Mouse (Mus musculus) cerebellum, adult 8-10 months (tissue): Measurements from ENCODE around the gene B230104I21Rik.

Experiments used
- DNase-seq: peaks from one replicate; pipeline ENCODE4 v3.0.0; 2022

B230104I21Rik gene

DNA sequence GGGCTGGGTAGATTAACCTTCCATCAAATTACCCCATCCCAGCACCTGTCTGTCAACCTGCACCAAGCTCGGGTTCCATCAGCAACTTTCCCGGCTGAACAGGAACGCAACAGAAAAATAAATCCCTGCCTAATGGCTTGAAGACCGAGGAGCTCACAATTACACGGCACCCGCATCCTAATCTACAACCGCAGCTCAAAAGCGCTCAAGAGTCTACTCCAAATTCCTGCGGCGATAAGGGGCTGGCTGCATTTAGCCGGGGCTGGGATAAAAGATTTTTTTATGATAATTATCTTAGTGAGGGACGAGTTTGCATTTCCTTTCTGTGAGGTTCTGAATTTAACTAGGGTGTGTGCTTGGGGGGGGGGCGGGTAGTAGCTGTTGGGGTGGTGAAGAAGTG is 16.3 kb downstream of the B230104I21Rik start:
- no peak for DNase-seq

DNA sequence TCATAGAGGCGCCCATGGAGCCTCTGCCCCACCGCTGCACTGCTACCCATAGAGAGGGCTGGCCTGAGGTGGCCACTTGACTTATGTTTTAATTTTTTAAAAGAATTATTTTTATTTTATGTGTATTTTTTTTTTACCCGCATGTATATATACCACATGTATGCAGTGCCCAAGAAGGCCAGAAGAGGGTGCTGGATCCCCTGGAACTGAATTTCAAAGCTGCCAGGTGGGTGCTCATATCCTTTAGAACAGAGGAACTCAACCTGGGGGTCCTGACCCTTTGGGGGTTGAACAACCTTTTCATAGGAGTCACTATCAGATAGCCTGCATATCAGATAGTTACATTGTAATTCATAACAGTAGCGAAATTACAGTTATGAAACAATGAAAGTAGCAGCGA is 19.5 kb downstream of the B230104I21Rik start:
- no peak for DNase-seq

DNA sequence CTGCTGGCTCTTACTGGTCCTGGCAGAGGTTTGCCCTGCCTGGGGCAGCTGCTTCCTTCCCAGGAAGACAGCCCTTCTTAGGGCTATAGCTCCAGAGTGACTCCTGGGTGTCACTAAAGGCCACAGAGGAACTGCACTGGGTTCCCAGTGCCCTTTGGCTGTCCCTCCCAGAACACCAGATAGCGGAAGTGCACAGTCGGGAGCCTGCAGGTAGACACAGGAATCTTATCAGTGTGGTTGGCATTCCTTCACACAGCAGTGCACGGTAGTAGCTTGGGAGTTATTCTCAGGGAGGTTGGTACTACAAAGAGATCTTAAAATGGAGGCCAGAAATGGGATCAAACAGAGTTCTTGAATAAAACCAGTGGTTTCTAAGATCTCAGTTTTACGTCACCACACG is 22.4 kb downstream of the B230104I21Rik start:
- no peak for DNase-seq

DNA sequence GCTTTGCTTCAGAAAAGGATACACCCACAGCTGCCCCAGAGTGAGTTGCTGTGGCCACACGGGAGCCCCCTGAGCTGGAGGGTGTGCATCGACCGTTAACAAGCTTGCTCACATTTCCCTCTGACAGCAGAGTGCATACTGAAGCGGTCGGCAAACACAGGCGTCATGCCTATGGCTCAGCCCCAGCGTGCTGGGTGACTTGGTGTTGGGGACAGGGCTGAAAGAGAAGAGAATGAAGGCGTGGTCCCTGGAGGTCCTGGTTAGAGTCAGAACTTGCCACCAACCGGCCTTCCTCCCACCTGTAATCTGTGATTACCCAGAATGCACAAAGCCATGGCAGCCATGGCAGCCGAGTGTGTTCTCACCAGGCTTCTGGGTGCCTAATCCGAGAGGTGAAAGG is 22.9 kb downstream of the B230104I21Rik start:
- no peak for DNase-seq

DNA sequence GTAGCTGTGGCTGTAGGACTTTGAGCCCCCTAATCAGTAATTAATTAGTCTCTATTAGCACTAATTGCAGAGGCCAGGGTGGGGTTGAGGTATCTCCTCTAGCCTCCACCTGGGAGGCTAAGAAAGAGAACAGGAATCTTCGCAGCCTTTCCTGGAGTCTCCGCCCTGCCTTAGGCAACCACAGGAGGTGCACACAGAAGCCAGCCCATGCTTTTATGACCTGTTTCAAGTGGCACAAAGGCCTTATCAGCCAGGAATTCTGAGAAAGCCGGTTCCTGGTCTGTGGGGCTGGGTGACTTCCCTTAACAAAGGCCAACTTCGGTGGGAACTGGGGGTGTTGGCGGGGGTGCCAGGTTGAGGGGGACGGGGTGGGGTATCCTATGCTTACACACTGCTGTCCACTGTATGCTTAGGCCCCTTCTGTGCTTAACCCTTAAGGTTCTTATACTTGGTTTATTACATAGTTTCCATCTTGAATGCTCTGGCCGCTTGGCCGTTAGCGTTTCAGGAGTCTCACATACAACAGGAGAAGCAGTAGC is 23.9 kb downstream of the B230104I21Rik start:
- no peak for DNase-seq

DNA sequence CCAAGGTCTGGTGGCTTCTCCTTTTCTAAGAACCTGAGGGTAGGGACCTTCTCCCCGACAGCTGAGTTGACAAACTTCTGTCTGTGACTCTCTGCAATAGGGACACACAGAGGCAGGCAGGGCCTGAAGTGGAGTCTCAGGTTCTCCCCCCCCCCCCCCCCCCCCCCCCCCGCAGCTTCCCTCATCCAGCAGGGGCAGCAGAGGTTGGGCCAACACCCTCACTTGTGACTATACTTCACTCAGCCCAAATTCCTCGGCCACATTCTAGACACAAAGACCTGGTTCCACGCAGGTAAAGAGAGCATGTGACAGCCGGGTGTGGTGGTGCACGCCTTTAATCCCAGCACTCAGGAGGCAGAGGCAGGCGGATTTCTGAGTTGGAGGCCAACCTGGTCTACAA is 24.5 kb downstream of the B230104I21Rik start:
- no peak for DNase-seq

DNA sequence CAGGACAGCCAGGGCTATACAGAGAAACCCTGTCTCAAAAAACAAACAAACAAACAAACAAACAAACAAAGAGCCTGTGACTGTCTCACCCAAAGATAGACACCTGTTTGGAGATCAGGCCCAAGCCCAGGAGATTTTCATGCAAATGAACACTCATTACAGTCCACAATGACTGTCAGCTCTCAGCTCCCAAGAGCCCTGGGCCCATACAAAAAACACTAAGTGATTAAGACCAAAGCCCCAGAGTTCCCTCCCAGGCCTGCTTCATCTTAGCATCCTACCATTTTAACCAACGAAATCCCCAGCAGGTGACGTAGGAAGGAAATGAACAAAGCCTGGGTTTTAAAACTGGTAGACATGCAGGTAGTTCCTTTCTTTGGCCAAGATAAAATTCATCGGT is 24.9 kb downstream of the B230104I21Rik start:
- no peak for DNase-seq

DNA sequence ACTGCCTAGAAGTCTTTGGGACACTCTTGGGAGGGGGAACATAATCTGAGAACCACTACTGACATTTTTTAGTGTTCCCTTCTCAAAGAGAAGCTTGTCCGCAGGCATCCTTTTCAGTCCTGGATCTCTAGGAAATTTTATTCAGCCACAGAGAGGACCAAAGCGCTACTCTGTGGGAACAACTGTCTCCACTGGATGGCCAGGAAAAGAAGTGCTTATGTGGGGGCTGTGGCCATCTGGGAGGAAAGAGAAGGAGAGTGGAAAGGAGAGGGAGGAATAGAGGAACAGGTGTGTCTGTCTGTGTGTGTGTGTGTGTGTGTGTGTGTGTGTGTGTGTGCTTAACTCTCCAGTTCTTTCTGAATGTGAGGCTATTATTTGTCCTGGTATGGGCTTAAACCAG is 28.8 kb downstream of the B230104I21Rik start:
- no peak for DNase-seq

DNA sequence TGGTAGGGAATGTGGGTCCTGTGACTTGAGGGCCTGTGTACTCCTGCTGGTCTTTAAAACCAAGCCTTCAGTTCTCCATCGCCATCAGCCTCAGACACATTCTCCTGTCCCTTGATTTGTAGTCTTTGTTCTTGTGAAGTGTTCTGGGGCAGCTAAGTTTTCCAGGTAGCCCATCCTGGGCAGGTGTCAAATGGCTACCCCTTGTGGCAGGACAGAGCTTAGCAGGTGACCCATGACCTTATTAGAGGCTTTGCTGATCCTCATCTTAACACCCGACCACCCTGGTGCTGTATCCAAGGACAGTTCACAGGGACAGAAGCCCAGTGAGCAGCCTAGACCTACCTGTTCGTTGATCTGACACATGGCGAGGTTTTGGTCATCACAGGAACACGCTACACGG is 30.9 kb downstream of the B230104I21Rik start:
- no peak for DNase-seq

DNA sequence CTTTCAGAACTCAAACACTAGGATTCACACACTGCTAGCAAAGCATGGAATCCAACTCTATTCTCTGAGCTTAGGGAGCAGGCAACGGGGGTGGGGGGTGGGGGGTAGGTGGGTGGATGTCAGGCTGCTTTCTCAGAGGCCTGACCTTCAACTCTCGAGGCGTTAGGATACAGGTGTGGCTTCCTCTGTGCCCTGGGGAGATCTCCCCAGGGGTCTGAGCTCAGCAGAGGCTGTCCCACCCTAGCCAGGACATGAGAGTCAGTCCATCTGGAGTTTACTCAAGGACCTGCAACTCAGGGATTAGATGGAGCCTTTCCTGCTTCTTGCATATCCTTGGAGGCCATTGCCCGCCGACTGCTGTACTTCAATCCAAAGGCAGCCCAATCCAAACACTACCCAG is 33.2 kb downstream of the B230104I21Rik start:
- no peak for DNase-seq

DNA sequence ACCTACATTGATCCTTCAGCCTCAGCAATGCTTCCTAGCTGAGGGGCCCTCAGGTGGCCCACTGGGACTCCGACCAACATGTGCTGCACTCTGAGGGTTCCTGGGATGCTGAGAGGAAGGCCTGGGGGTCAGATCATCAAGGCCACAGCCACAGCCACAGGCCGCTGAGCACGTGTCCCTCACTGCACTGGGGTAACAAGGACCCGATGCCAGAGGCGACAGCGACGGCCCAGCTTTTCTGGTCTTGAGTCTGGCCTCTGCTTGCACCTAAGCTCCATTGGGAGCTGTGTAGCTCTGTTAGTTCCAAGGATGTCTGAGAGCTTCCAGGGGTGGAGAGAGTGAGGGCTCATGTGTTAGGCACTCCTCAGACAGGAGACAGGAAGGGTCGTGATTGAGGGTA is 34.9 kb downstream of the B230104I21Rik start:
- no peak for DNase-seq

DNA sequence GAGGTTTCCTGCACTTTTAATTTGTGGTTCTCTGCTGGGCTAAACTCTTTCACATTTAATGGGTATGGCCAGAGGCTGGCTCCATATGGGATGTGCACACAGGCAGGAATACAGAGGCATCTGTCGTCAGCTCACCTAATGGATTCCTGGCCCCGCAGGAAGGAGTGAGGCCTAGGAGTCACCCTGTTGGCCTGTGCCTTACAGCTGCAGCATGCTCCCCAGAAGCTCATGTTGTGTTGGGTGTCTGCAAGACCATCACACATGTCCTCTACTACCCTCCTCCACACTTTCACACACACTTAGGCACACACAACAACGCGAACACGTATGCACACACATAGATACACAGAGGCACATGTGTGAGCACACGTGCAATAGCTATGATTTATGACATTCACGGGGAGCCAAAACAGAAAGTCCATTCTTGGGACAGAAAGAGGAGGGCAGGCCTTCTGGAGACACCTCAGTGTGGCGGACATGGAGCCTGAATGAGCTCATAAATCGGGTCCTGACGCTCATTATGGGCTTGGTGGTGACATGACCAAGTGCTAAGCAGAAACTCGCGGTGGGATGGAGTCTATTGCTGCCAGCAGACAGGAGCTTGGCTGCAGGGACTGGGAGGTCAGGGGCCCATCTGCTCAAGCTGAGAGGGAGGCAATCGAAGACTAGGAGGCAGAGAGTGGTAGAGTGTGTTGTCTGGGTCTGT is 35.8 kb downstream of the B230104I21Rik start:
- no peak for DNase-seq

DNA sequence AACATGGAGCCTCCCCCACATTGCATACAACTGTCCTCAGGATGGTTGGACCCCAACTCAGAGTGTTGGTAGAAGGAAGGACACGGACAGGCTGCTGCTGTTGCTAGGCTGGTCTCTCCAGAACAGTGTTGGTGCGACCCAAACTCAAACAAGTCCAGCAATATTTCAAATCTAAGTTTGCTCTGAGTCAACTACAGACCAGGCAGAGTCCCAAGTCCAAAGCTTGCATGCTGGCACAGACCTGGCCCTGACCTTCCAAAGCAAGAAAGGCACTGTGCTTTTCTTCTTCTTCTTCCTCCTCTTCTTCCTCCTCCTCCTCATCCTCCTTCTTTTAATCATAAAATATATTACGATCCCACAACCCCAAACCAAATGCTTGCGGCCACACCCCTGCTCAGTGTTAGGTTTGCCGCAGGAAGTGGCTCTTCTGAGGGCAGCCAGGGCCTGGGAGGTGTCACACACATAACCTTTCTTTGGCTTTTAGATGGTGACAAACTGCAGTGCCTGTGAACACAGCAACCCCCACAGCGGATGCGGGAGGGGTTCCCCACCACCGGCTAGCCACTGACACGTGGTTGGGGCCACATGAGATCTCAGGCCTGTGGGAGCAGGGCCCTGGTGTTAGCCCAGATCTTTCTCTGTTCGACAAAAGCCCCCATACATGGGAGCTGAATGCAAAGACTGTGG is 40.2 kb downstream of the B230104I21Rik start:
- DNase-seq: no peak

DNA sequence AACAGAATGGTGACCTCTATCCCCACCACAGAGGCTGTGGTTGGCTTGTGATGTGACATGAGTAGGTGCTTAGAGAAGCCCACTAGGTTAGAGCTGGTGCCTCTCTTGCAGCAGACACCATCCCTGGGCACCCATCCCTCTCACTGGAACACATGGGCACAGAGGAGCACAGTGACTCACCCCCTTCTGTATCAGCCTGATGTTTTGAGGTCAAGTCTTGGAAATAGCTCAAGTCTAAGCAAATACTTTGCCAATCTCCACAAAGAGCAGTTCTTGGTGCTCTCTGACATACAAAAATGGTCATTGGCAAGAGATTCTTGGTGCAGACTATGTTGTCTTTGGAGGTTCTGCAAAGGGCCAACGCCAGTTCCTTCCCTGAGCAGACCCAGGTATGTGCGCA is 42.9 kb downstream of the B230104I21Rik start:
- no peak for DNase-seq

DNA sequence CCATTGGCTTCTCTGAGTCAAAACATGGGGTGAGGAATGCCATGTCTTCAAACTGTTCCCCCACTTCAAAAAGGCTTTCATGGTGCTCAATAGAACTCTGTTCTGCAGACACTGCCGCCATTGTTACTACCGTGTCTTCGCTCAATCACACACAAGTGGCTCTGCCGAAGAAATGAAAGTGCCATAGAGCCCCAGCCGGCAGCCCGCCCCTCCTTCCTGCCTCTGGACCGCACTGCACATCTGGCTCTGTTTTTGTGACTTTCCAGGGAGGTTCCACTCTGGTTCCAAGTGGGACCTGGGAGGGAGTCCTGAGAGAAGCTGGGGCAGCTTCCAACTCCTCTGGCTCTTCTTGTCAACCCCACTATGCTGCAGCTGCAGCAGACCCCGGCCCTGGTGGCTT is 49.3 kb downstream of the B230104I21Rik start:
- DNase-seq: no peak

DNA sequence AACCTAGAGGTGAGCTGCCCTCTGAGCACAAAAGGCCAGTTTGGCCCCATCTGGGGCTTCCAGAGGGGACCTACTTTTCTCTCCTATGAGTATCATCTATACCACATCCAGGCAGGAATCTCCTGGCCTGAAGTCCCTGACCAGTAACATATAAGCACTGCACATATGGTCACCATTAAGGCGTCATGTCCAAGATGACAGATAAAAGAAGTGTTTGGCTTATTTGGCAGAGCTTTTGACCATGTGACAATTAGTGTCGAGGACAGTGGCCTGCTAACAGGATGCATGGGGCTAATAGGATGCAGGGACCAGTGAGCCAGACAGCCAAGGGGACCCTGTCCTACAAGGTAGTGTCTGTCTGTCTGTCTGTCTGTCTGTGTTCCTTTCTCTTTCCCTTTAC is 50.0 kb downstream of the B230104I21Rik start:
- DNase-seq: no peak

DNA sequence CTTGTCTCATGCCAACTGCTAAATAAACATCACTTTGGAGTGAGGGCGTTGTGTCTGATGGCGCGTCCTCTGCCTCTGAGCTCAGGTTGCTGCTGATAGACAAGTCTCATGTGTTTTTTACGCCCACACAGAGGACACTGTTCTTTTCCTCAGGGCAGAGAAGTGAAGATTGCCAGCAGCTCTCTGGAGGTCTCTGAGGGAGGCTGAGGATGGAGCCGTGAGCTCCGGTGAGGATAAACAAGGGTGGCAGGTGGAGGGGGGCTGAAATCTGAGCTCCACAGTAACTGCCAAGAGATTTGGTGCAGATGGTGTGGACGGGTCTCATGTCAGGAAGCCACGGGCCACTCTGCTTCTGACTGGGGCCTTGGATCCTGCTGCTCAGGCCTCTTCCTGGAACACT is 50.9 kb downstream of the B230104I21Rik start:
- no peak for DNase-seq

DNA sequence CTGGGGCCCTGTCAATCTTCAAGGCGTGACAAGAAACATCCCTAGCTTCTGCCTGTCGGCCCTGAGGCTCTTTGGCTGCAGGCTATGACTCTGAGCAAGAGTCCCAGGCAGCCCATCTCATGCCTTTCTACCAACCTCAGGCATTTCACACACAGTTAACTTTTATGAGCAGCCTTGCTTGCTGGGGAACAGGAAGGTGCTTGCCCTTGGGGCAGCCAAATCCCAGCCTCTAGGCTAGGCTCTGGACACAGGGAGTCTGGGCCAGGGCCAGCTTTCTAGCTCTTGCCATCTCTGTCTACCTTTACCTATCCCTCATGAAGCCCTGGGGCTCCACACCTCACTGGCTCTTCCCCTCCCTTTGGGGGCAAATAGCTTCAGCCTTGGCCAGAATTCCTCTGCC is 53.7 kb downstream of the B230104I21Rik start:
- DNase-seq: no peak

DNA sequence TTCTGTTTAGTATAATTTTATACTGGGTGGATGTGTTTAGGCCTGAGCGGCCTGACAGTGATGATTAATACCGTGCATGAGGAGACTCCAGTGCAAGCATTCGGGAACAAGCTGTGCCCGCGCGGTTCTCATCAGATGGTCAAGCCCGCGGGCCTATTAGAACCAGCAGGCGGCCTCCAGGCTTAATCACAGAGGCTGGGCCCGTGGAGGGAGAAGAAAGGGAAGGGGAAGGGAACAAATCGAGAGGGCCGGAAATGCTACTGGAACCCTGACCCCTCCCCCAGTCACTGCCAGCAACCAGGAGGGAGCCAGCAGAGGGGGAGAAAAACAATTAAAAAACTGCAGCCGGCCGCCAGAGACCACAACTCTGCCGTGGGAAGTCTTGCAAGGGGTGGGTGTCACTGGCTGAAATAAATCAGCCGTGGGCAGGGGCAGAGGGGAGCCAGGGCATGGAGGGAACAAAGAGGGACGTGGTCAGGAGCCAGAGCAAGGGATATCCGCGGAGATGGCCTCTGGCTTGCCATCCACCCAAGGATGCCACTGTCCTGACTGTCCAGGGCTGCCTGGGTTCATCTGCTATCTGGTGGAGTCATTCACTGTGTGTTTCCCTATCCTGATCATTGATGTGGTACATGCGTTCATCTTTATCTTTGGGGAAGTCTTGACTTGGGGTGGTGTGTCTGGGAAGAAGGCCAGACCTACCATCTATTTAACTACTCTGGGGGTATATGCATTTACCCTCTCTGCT is 54.6 kb downstream of the B230104I21Rik start:
- no peak for DNase-seq

DNA sequence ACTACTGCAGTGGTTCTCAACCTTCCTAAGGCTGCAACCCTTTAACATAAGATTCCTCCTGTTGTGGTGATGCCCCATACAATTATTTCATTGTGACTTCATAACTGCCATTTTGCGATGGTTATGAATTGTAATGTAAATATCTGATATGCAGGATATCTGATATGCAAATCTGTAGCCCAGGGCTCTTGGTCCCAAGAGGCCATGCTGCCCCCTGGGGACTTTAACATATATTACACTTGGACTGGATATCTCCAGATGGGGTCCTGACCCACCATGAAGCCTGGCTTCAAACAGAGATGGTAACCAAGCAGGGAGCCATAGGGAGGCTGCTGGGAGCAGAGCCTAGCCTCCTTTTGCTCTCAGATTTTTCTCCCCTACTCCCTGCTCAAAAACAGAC is 56.7 kb downstream of the B230104I21Rik start:
- DNase-seq: no peak

DNA sequence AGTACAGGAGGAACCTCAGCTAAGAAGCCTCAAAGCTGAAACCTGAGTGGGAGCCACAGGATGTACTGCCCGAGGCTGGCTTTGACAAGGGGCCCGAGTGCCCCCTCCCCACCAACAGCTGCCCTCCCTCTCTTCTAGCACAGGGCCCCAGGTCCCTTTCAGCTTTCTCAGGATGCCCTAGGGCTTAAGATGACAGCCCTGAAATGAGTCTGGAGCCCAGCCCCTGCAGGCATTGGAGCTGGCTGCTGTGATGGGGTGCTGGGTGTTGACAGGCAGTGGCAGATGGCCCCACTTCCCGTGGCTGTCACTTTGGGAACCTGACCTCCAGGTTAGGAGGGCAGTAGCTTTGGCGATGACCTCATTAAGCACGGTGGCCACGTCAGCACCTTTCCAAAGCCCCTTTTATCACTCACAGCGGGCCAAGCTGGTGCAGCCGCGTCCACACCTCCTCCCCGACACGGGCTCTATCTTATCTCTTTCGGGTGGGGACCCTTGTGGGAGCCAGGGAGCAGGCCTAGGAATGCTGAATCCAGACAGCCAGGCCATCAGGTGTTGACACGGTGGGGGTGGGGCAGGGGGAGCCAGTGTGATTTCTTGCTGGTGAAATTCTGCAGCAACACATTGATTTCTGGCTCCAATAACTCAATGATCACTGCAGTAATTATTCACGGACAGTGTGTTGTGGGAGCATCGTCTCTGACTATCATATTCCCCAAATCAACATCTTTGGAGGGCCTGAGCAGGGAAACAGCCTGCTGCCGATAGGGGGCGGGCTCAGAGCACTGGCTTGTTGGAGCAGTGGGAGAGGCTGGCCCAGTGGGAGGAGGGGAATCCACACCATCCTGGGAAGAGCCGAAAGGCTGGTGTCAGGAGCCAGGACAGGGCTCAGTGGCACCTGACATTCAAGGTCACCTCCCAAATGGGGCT is 57.5 kb downstream of the B230104I21Rik start:
- DNase-seq: no peak

DNA sequence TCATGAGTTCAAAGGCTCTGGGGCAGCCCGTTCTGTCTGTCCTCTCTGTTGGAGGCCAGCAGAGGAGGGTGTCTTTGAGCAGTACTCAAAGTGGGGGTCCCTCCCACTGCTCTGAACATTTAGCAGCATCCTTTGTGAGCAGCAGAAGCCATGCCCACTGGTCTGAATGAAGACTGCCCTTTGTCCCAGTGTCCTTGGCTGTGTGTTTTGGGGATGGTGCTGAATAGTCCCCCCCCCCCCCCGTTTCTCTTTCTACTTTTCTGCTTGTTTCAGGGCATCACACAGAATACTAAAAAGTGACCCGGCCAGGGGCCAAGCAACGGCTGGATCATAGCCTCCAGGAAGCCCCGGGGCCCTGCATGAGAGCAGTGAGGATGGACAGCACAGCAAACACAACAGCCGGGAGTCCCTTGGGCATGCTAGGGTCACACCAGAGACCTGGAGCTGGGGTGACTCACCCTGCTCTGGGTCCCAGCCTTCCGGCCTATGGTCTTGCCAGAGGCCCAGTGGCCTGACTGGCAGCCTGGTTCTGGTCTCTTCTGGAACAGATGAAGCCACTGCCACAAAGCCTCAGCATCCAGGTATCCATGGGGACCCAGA is 58.3 kb downstream of the B230104I21Rik start:
- DNase-seq: no peak
